Mouse (Mus musculus): ENCODE results near the gene Rdh16f2.

DNA sequence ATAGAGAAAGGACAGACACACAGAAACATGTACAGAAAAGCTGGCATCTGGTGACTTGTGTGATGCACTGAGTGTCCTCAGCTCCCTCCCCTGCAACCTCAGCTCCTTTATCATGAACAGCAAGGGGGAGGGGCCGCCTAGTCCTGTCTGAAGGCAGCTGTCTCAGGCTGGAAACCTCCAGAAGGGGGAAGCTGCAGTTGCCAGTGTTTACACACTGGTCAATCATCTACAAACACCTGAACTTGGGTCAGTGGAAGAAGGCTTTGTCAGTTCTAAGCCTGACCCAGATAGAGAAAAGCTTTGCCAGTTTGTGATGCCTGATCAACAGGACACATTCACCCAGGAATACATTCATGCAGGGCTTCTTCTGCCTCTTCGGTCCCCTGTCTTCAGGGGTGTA lies 11.4 kb downstream of the Rdh16f2 start:
- TF ChIP-seq CTCF (IDR thresholded peaks at IDR 0.05; ENCODE audit: borderline replicate concordance, insufficient read depth, low read depth, low read length): no peak
- TF ChIP-seq POLR2A (IDR thresholded peaks at IDR 0.05; ENCODE audit: borderline replicate concordance, insufficient read depth, low read length): no peak

Measured in cerebellum, adult 2 months (tissue).